Mouse (Mus musculus) duodenum, adult 2 months (tissue): ENCODE data around the gene LTO1. TPM values are rescaled to one million over a fixed set of nuclear protein-coding genes. Genes with fewer than 3 reads are reported as not detected.

Experiments
- polyA plus RNA-seq: library from polyadenylated mRNA; depleted of rRNA; stranded (reverse); fragments of >200 nt; gene quantifications from 2 replicates; pipeline ENCODE4 v1.2.3, GENCODE M21; 2012; ENCODE audit warnings: low replicate concordance; rRNA removed

LTO1 gene
- 7.8 and 7.9 TPM in 2 replicates for polyA plus RNA-seq

GRCm38 (mm10) chr7:144914948-144915750 is at the start of gene LTO1:
Gene LTO1 (plus strand): TSS chr7:144915100.

GRCm38 (mm10) chr7:144896294-144897218 is 18.3 kb upstream of the LTO1 start, which contains the start of gene Fgf15:
Gene Fgf15 (plus strand): TSS chr7:144896531.

GRCm38 (mm10) chr7:144939344-144940002 is 24.6 kb downstream of the LTO1 start, which contains the start of gene Ccnd1:
Gene Ccnd1 (minus strand): TSS chr7:144939925.

Other genes with a start within 250 kb of the LTO1 start
- gene Ano1, start 163.1 kb upstream of the LTO1 start, polyA plus RNA-seq = 4.2 and 32.4 TPM in 2 replicates
- not detected in 2 replicates for gene Fgf3, start 77.0 kb upstream of the LTO1 start, polyA plus RNA-seq
- gene Fgf4, start 67.7 kb upstream of the LTO1 start, polyA plus RNA-seq = 0.05 and 0.15 TPM in 2 replicates
- gene Fgf15, start 18.6 kb upstream of the LTO1 start, polyA plus RNA-seq = not detected in 2 replicates
- 21.2 and 34.4 TPM in 2 replicates for gene Ccnd1, start 24.8 kb downstream of the LTO1 start, polyA plus RNA-seq